Mouse (Mus musculus) stomach, embryonic 14.5 days (tissue): ENCODE results near the gene Ndufaf8. TPM values are rescaled to one million over a fixed set of nuclear protein-coding genes. Genes with fewer than 3 reads are reported as not detected.

Experiments used
- ATAC-seq: fragments of 200-750 bp; cut with Nextera tagmentation; 2 replicates; pipeline ENCODE4 v1.8.0; 2017; ENCODE audit warnings: low read depth, moderate TSS enrichment; ENCODE audit not compliant: insufficient number of reproducible peaks, insufficient read depth, low FRiP score
- H3K27ac ChIP-seq: fragments of 300-500 bp; sonication (generic); 2 replicates; pipeline ENCODE4 v1.5.1; 2014; ENCODE audit warnings: mild to moderate bottlenecking, low read length, moderate library complexity, mixed read lengths
- H3K27me3 ChIP-seq: fragments of 300-500 bp; sonication (generic); 2 replicates; pipeline ENCODE4 v1.6.1; 2014; ENCODE audit warnings: low read length, control low read depth, mixed read lengths; ENCODE audit not compliant: control insufficient read depth, insufficient read depth
- H3K36me3 ChIP-seq: fragments of 300-500 bp; sonication (generic); 2 replicates; pipeline ENCODE4 v1.6.1; 2014; ENCODE audit warnings: mild to moderate bottlenecking, control low read depth, low read length, moderate library complexity, mixed read lengths; ENCODE audit not compliant: control insufficient read depth, insufficient read depth
- H3K4me1 ChIP-seq: fragments of 300-500 bp; sonication (generic); 2 replicates; pipeline ENCODE4 v1.6.1; 2014; ENCODE audit warnings: low read length, control low read depth, mixed read lengths; ENCODE audit not compliant: control insufficient read depth, insufficient read depth
- H3K4me2 ChIP-seq: fragments of 300-500 bp; sonication (generic); replicated peaks from 2 replicates; pipeline ENCODE4 v1.6.1; 2014; ENCODE audit warnings: low read depth, low read length, control low read depth
- H3K4me3 ChIP-seq: fragments of 300-500 bp; sonication (generic); 2 replicates; pipeline ENCODE4 v1.5.1; 2014; ENCODE audit warnings: low read depth, low read length, control low read depth
- H3K9ac ChIP-seq: fragments of 300-500 bp; sonication (generic); replicated peaks from 2 replicates; pipeline ENCODE4 v1.6.1; 2014; ENCODE audit warnings: low read depth, mild to moderate bottlenecking, control low read depth, low read length, moderate library complexity, mixed read lengths
- H3K9me3 ChIP-seq: fragments of 300-500 bp; sonication (generic); 2 replicates; pipeline ENCODE4 v1.6.1; 2016; ENCODE audit warnings: low read depth, low read length, control low read depth; ENCODE audit not compliant: control insufficient read depth
- WGBS: fragments of 180-500 bp; shearing (Covaris S2); extraction: QIAGEN DNeasy Blood & Tissue Kit; methylation state at CpG from one replicate; pipeline ENCODE4 v1.1.7; 2014; 5-methylcytosine and 5-hydroxymethylcytosine counted together
- polyA plus RNA-seq: library from polyadenylated mRNA; unstranded; fragments of >200 nt; fragmentation: Nextera tagmentation; extraction: Ambion mirVana; gene quantifications from 2 replicates; pipeline ENCODE4 v1.2.1, GENCODE M21; 2014

The Ndufaf8 gene
- polyA plus RNA-seq: 70.1 and 82.6 TPM in 2 replicates

DNA sequence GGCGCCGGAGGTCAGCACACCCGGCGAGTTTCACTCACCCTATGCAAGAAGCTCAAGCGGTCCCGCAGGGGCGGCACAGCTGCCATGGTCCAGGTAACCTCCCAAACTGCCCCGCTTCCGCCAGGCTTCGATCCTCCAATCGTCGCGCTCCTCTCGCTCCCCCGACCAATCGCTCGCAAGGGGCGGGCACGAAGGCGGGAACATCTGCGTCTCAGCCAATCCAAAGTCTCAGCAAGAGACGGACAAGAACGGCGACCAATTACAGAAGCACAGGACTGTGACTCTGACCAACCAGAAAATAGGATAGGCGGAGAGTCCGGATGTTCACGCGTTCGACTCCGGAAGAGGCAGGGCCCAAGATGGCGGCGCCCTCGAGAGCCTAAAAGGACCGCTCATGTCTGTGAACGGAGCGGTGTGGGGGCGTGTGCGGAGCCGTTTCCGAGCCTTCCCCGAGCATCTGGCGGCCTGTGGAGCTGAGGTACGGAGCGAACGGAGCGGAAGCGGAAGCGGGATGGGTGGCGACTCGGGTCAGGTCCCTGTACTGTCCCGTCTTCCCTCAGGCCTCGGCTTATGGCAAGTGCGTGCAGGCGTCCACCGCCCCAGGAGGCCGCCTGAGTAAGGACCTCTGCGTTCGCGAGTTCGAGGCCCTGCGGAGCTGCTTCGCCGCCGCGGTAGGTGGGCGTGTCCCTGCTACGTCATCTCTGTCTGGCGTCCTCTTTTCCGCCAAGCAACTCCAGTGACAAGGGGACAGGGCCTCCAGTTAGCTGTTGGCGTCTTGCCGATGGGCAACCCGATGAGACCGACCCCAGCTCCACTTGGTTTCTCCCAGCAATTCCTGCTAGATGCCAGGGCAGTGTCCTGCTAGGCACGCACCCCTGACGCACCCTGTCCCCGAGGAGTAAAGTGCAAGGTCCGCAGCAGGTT, at the start of gene Ndufaf8, which contains the start of gene Tepsin:
TSS of gene Ndufaf8 (plus strand) at position 341 of the 924 bp plus-strand sequence.
TSS of gene Tepsin (minus strand) at position 144 of the 924 bp plus-strand sequence.
- peak; percentile 97 for ATAC-seq
- H3K9me3 ChIP-seq: no peaks in the 10 kb centered on the region
- under 1% methylated on average over 77 of the region's 77 CpGs for WGBS
- peak within 1 kb of the TSS; percentile 94 for H3K4me2 ChIP-seq
- H3K36me3 ChIP-seq: peaks cover 12% of the 10 kb centered on the region
- H3K4me3 ChIP-seq: peak within 1 kb of the TSS; percentile 93
- peak within 1 kb of the TSS; percentile 80 for H3K9ac ChIP-seq
- H3K4me1 ChIP-seq: peaks cover 18% of the 10 kb centered on the region; the same call in 1 of the 2 replicates
- H3K27ac ChIP-seq: peak within 1 kb of the TSS; percentile 94
- no peaks in the 10 kb centered on the region for H3K27me3 ChIP-seq

- no peak overlapping the region for H3K27ac ChIP-seq
- no peak overlapping the region for H3K9ac ChIP-seq
- peaks cover 16% of the 10 kb centered on the region for H3K4me1 ChIP-seq
- H3K9me3 ChIP-seq: no peaks in the 10 kb centered on the region
- H3K4me2 ChIP-seq: no peak overlapping the region
- H3K36me3 ChIP-seq: no peaks in the 10 kb centered on the region
- WGBS: 68% methylated on average over 8 of the region's 8 CpGs
- ATAC-seq: no peak
- peaks cover 9% of the 10 kb centered on the region; the same call in 1 of the 2 replicates for H3K27me3 ChIP-seq
- no peak overlapping the region for H3K4me3 ChIP-seq
These were observed 49.7 kb upstream of the Ndufaf8 start for GRCm38 (mm10) chr11:120049067-120049466.

- H3K4me2 ChIP-seq: no peak overlapping the region
- peaks cover 9% of the 10 kb centered on the region; the same call in 1 of the 2 replicates for H3K27me3 ChIP-seq
- H3K4me3 ChIP-seq: no peak overlapping the region
- no peaks in the 10 kb centered on the region for H3K9me3 ChIP-seq
- H3K27ac ChIP-seq: no peak overlapping the region
- H3K4me1 ChIP-seq: peaks cover 9% of the 10 kb centered on the region
- no peak overlapping the region for H3K9ac ChIP-seq
- no peaks in the 10 kb centered on the region for H3K36me3 ChIP-seq
- WGBS: 48% methylated on average over 14 of the region's 14 CpGs
- peak; percentile 23; the same call in 1 of the 2 replicates for ATAC-seq
These were observed 47.5 kb upstream of the Ndufaf8 start for GRCm38 (mm10) chr11:120051124-120051811.

- Histone ChIP-seq H3K9me3 (no peaks in the 10 kb centered on the region), H3K36me3 (no peaks in the 10 kb centered on the region), H3K4me3 (no peak overlapping the region), H3K4me2 (no peak overlapping the region), H3K27ac (no peak overlapping the region), H3K27me3 (peaks cover 9% of the 10 kb centered on the region; the same call in 1 of the 2 replicates), H3K9ac (no peak overlapping the region), H3K4me1 (peaks cover 8% of the 10 kb centered on the region)
- 51% methylated on average over 9 of the region's 9 CpGs for WGBS
- no peak for ATAC-seq
These were observed 46.5 kb upstream of the Ndufaf8 start for GRCm38 (mm10) chr11:120052274-120052673.

GRCm38 (mm10) chr11:120053846-120054245, 44.9 kb upstream of the Ndufaf8 start:
- Histone ChIP-seq H3K9me3 (no peaks in the 10 kb centered on the region), H3K36me3 (no peaks in the 10 kb centered on the region), H3K4me2 (no peak overlapping the region), H3K4me1 (peaks cover 5% of the 10 kb centered on the region), H3K4me3 (no peak overlapping the region), H3K9ac (no peak overlapping the region), H3K27ac (no peak overlapping the region), H3K27me3 (no peaks in the 10 kb centered on the region)
- ATAC-seq: no peak
- 84% methylated on average over 4 of the region's 4 CpGs for WGBS

DNA sequence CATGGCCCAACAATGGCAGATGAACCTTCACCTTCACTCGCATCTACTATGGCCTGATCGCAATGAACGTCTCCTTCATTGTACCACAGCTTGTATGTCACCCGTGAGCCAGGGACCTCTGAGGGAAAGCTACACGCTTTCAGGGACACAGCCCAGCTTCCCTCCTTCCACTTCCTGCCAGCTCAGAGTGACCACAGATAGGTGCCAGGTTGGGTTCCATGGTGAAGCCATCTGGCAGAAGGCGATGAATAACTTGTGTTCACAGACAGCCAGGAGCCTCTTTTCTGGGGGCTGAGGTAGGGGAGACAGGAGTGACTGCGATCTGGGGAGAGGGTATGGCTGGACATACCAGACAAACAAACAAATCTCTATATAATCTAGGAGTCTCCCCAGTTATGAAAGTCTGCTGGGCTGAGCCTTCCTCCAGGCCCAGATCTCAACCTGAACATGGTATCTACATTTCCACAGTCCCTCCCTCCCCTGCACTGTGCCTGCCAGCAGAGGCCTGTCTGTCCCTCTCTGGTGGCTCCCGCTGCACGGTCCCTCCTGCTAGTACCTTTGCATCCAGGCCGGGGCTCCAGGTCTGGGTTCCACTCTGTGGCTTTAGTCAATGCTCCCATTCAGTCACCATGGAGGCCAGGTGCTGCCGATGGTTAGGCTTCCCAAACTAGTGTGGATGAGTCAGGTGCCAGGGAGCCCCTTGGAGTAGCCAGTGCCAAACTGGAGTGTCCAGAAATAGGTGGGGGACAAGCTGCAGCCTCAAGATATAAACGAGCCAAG, 42.6 kb upstream of the Ndufaf8 start:
- H3K36me3 ChIP-seq: no peaks in the 10 kb centered on the region
- H3K9me3 ChIP-seq: no peaks in the 10 kb centered on the region
- H3K27ac ChIP-seq: no peak overlapping the region
- peaks cover 5% of the 10 kb centered on the region for H3K4me1 ChIP-seq
- H3K4me2 ChIP-seq: no peak overlapping the region
- no peak overlapping the region for H3K4me3 ChIP-seq
- no peak overlapping the region for H3K9ac ChIP-seq
- WGBS: 81% methylated on average over 12 of the region's 12 CpGs
- no peak for ATAC-seq
- no peaks in the 10 kb centered on the region for H3K27me3 ChIP-seq

DNA sequence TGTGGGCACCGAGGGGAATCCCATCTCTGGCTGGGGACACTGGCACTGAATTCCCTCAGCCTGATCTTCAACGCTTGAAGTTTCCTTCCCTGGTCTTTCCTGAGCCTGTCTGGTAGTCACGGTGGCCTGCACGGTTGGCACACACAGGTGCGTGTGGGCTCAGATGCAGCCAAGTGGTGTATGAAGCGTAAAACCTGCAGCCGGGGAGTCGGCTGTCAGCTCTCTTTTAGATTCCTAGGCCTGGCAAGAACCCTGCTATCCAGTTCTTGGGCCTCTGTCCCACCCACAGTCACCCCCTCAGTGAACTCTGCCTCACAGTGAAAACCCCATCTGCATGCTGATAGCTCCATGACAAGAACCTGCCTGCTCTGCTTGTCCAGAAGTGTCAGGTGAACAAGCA, 38.1 kb upstream of the Ndufaf8 start:
- WGBS: 74% methylated on average over 8 of the region's 8 CpGs
- H3K36me3 ChIP-seq: peaks cover 8% of the 10 kb centered on the region
- H3K4me2 ChIP-seq: no peak overlapping the region
- no peaks in the 10 kb centered on the region for H3K9me3 ChIP-seq
- H3K4me1 ChIP-seq: no peaks in the 10 kb centered on the region
- ATAC-seq: no peak
- H3K27ac ChIP-seq: no peak overlapping the region
- no peak overlapping the region for H3K4me3 ChIP-seq
- no peaks in the 10 kb centered on the region for H3K27me3 ChIP-seq
- H3K9ac ChIP-seq: no peak overlapping the region

GRCm38 (mm10) chr11:120063326-120063725, 35.4 kb upstream of the Ndufaf8 start:
- H3K36me3 ChIP-seq: peaks cover 19% of the 10 kb centered on the region

More at GRCm38 (mm10) chr11:120063326-120063725, 35.4 kb upstream of the Ndufaf8 start:
- Histone ChIP-seq H3K27me3 (no peaks in the 10 kb centered on the region), H3K4me2 (no peak overlapping the region), H3K27ac (no peak overlapping the region), H3K4me3 (no peak overlapping the region), H3K9me3 (no peaks in the 10 kb centered on the region), H3K4me1 (no peaks in the 10 kb centered on the region), H3K9ac (no peak overlapping the region)
- 81% methylated on average over 5 of the region's 5 CpGs for WGBS
- ATAC-seq: no peak
